Mouse (Mus musculus): ENCODE data around the gene AU040320.

The AU040320 gene

DNA sequence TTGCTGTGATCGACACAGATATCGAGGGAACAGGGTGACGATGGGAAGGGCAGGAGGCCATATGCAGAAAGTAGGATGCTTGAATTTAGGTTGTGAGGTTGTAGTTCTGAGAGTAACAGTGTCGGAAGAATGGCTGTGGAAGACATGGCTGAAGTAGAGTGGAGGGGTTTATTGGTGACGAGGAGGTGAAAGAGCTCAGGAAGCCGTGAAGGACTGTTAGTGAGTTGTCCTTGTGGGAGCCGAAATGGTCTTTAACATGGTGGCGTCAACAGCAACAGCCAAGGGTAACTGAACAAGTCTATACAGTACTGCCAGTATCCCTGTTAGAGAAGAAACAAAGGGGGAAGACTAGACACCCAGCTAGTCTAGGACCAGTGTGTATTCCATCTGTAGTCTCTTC lies 48.8 kb downstream of the AU040320 start:
- no peak for DNase-seq

DNA sequence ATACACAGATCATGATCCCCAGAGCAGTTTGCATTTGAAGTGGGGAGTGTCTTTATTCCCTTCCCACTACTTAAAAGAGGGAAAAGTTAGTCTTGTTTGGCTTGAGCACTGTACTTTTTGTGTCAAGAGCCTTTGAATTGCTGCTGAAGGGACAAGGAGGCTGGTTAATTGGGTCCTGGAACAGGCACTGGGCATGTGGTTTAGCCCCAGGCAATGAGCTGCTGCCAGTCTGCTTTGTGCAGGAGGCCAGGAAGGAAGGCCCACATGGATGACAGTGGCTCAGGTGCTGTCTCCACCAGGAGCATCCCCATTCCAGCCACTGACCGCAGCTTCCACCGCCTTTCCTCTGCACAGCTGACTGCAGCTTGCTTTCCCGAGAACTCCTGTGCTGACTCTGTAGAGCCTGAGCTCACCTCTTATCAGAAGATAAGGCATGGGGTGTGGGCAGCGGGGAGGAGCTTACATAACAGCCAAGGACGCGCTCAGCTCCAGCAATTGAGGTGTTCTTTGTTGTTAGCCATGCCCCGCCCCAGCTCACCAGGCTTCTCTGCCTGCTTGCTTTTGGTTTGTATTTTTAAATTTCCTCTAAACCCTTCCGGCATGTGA lies 50.0 kb downstream of the AU040320 start:
- no peak for DNase-seq

DNA sequence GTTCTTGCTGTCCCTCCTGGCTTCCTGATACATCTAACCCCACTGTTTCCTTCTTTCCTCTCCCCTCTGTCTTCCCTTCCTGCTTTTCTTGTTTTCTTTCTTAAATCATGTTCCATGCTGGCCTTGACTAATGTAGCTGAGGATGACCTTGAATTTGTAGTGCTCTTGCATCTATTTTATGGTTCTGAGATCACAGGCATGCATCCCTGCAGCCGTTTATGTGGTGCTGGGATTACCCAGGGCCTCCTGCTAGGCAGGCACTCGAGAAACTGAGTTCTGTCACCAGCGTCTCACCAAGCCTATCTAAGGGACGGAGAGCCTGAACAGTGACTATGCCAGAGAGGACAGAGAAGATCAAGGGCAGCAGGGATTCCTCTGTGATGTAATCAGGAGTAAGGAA lies 52.4 kb downstream of the AU040320 start:
- DNase-seq, result no peak

DNA sequence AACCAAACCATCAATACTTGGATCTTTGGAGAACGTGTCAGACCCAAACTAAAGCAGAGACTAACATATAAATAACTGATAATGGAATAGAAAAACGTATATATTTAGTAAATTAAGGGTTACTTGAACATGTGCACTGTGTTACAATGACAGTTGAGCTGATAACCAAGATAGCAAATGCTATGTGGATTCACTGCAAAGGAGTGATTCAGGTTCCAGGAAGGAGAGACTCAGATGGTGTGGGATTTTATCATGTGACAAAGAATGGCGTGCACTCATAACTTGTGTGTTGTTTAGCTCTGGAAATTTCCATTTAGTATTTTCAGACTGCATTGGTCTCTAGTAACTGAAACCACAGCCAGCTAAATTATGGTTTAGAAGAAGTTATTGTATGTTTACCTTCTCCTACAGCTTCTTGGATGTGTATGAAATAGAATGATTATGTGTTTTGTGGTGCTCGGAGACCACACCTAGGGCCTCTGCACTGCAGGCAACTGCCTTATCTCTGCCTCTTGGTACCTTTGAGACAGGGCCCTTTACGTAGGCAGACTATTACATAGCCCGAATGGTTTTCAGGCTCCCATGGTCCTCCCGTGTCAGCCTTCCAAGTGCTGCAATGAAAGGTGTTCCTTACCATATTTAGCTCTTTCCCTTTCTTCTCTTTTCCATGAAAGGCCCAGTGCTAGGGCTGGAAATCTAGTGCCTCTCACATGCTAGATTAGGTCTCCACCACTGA lies 53.5 kb downstream of the AU040320 start:
- DNase-seq, result no peak

DNA sequence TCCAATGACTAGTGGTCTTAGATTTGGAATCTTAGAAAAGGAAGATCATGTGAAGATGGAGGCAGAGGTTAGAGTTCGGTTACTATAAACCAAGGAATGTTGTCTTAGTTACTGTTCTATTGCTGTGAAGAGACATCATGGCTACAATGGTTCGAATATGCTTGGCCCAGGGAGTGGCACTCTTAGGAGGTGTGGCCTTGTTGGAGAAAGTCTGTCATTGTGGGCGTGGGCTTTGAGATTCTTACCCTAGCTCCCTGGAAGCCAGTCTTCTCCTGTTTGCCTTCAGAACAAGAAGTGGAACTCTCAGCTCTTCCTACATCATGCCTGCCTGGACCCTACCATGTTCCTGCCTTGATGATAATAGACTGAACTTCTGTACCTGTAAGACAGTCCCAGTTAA lies 57.2 kb downstream of the AU040320 start:
- DNase-seq, result no peak

DNA sequence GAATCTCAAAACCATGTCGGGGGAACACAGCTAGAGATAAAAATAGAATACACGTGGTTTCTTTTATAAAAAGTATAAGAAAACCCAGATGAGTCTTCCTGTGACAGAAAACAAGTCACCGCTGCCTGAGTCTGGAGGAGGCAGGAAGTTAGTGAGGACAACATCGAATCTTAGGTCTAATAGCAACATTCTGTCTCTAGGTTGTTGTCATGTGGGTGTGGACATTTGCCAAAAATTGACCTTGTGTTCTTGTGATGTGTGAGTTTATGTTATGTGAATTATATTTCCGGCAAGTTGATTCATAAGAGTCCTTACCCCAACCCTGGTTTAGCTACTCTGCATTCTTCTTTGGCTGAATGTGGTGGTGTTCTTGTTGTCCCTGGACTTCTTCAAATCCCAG lies 59.9 kb downstream of the AU040320 start:
- DNase-seq, result no peak

DNA sequence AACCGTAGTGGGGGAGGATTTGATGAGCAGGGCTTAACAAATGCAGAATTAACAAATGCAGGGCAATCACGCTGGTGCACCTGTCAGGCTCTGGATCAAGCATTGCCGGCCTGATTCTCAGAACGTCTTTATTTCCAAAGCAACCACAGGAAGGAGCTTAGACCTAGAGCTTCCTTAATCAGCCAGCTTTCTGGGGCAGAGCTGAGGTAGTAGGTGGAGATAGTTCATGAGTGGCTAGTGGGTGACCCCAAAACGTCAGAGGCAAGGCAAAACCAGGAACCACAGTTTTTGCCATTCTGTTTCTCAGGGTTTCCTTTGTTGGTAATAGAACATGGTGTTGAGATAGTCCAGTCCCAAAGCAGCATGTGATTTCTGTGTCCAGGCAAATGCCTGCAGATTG lies 61.5 kb downstream of the AU040320 start:
- no peak for DNase-seq

DNA sequence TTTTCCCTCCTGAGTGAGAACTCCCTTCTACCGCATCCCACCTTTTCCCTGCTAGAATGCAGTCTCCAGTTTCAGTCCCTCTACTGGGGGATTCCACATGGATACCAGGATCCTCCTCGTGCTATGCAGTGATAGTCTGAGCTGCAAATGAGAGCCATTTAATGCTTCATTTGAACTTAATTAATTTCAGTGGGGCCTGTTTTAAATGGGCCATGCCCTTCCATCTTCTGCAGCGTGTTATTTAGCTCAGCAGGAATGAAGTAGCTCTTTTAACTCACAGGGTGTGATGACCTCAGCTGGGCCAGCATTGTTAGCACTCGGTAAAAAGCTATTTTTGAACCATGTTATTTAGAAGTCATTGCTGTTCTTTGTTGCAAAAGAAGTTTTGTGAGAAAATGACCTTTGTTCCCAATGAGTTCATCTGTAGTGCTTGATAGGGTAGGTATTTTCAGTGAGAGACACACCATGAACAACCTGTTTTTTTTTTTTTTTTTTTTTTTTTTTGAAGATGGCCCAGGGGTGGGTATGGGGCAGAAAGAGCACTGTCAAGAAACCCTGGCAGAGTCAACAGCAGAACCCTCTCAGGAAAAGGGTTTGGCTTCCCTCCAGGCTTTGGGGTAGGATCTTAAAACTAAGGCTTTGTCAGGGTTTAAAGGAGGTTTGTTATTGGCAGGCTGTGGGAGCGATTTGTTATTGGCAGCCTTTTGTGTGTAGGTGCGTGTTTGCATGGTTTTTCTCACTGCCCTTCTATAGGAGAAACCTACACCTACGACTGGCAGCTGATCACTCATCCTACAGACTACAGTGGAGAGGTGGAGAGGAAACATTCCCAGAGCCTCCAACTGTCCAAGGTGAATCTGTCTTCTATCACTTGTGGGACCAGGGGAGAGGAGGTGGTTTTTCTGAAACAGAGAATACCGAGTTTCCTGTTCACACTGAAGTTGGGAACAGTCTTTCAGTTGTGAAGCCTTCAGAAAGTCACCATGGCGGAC lies 69.8 kb downstream of the AU040320 start:
- no peak for DNase-seq

DNA sequence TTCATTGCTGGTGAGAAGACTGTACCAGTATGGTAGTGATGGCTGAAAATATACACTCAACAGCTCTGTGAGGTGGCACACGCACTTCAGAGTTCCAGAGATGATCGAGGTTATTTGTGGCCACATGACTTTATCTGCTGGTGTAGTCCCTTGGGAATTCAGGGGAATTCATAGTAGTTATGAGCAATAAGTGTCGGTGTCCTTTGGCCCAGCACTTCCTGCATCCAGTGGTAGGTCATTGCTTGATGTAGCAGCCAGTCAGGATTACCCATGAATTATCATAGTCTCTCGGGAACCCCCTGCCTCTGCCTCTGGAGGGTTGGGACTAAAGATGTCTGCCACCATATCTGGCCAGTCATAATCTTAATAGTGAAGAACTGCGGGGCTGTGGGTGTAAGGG lies 70.6 kb downstream of the AU040320 start:
- no peak for DNase-seq

DNA sequence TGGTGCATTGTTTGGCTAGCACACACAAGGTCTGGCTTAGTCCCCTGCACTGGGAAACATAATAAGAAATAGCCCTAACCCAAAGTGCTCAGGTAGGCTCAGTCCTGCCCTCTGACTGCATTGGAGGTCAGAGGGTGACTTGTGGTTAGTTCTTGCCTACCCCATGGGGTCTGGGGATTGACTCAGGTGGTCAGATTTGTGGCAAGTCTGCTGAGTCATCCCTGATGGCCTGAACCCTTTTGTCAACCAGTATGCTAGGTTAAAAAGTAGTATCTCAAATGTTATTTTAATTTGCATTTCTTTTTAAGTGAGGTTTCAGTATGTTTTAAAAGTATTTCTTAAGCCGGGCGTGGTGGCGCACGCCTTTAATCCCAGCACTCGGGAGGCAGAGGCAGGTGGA lies 77.8 kb downstream of the AU040320 start:
- no peak for DNase-seq

DNA sequence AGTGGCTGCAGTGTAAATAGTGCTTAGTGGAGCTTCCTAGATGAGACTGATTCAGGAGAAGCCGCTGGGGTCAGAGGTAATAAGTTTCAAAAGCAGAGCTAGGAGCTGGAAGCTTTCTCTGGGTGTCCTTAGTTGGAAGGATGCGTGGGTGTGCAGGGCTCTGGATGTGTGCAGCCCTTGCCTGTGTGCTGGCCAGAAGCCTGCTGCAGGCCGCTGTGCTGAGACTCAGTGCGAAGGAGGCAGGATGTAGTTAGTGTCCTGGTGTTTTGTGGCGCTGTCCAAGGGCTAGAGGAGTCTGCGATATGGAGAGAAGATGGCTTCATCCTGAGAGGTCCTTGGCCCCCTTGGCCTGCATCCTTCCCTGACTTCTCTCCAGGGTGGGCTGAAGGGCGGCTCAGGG lies 85.5 kb downstream of the AU040320 start:
- no peak for DNase-seq

DNA sequence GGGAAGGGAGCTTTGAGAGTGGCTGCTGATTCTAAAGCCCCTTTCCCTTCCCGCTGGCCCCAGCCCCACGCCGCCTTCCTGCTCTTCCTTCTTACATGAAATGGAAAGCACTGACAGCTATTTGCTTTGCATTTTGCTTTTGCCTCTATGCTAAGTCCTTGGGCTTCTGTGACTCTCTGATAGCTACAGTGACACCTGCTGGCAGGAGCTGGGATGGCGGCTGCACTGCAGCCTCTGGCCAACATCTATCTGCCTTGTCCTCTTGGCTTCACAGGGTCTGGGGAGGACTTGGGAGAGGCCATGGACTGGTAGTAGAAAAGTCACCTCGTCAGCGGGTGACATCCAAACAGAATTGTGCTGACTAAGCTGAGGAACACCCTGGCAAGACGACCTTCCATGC lies 86.5 kb downstream of the AU040320 start:
- peak; percentile 86 for DNase-seq

DNA sequence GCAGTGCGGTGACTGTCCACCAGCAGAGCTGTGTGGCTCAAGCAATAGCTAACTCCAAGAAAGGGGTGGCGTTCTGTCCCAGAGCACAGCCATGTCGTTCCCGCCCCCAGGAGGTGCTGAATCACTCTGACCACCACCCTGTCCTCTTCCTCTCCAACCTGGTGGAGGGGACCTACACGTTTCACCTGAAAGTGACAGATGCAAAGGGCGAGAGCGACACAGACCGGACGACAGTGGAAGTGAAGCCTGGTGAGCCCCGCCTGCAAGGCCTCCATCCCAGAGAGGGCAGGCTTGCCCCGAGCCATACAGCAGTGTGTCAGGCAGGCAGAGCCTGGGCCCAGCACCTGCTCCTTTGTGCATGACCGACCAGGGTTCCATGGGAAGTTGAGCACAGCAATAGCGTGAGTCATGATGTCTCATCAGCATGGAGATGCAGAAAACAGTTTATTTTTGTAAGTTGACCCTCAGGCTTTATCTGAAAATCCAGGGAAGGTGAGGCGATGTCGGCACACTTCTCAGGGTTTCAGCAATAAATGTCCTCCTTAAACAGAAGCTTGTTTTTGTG lies 87.7 kb downstream of the AU040320 start:
- DNase-seq, result no peak

DNA sequence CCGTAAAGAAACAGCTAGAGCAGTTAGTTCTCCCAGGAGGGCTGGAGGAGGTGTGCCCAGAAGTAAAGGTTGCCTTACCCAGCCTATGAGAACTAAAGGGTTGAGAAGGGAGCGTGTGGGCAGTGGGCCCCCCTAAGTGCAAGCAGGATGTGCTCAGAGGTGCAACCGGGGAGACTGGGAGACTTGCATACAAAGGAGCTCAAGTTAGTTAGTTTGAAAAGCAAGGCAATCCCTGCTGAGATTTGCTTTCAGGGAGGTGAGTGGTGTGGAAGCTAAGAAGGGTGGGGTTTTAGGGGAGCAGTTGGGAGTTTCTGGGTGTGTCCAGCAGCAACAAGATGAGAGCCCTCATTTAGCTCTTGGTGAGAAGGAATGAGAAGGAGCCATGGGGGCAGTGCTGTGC lies 89.6 kb downstream of the AU040320 start:
- no peak for DNase-seq

DNA sequence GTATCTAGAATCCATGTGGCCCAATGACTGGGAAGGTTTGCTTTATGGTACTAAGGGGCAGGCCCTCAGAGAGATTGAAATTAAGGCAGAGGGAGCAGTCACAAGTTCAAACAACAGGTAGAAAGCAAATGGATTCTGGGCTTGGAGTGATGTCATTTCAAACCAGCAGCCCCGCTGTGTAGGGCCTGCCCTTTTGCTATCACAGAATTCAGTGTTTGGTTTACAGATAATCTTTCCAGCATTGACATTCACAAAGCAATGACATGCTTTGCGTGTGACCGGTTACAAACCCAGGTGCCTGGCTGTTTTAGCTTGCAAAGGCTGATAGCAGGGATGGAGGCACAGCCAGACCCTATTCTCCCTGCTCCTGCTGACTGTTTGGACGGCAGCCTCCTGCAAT lies 92.3 kb downstream of the AU040320 start:
- no peak for DNase-seq

DNA sequence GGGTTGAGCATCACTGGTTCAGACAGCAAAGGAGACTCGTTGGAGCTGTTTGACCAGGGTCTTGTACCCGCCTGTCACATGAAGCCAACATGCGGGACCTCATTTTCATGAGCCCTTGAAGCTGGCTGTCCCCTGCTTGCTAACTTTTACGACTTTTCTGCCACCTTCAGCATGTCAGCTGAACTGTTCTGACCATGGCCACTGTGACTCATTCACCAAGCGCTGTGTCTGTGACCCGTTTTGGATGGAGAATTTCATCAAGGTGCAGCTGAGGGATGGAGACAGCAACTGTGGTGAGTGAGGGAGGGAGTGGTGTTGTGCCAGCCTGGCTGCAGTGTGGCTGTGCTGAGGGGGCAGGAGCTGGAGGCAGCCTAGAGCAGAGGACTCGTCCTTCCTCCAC lies 93.6 kb downstream of the AU040320 start:
- no peak for DNase-seq

DNA sequence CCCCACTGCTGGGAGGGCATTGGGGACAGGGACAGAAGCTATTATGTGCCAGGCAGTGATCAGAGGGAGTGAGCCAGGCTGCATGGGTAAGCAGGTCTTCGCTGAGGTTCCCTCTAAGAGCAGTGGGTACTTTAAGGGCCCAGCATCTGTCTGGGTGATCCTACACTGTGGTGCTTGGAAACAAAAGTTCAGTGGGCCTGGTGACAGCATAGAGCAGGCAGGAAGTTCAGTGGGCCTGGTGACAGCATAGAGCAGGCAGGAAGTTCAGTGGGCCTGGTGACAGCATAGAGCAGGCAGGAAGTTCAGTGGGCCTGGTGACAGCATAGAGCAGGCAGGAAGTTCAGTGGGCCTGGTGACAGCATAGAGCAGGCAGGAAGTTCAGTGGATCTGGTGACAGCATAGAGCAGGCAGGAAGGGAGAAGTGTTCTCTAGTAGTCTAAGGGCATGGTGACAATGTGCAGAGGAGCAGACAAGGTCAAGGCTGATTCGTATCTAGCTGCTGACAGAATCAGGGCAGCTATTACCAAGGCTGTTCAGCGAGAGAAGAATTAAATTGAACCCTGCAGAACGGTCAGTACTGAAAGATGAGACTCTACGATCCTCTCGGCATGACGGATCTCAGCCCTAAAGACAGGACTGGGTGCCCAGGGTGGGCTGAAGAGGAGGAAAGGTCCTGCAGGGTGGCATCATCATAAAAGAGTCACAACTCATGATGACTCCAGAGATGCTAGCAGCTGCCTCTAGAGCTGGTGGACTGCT lies 96.9 kb downstream of the AU040320 start:
- DNase-seq, result no peak

DNA sequence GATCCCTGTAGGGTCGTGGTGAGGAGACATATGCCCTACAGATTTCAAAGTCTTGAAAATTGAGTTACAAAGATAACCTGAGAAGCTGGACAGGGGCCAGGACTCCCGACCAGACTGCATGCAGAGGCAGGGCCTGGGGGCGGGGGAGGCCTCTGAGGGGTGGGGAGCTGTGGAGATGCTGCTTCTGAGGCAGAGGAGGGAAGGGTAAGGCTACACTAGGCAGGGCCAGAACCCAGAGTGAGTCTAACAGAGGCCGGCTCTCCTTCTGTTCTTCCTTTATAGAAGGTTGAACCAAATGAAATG lies 97.4 kb downstream of the AU040320 start:
- DNase-seq, result no peak

DNA sequence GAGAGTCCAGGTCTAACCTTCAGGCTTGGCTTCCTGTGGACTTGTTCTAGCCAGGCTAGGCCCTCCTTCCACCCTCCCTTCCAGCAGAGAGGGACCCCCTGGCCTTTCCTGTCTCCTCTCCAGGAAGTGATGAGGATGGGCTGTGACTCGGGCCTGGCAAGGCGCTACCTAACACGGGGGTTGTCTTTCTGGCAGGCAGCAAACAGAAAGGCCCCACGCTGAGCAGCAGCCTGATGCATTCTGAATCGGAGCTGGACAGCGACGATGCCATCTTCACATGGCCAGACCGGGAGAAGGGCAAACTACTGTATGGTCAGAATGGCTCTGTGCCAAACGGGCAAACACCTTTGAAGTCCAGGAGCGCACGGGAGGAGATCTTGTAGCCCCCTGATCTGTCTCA lies 99.6 kb downstream of the AU040320 start:
- DNase-seq, result no peak

DNA sequence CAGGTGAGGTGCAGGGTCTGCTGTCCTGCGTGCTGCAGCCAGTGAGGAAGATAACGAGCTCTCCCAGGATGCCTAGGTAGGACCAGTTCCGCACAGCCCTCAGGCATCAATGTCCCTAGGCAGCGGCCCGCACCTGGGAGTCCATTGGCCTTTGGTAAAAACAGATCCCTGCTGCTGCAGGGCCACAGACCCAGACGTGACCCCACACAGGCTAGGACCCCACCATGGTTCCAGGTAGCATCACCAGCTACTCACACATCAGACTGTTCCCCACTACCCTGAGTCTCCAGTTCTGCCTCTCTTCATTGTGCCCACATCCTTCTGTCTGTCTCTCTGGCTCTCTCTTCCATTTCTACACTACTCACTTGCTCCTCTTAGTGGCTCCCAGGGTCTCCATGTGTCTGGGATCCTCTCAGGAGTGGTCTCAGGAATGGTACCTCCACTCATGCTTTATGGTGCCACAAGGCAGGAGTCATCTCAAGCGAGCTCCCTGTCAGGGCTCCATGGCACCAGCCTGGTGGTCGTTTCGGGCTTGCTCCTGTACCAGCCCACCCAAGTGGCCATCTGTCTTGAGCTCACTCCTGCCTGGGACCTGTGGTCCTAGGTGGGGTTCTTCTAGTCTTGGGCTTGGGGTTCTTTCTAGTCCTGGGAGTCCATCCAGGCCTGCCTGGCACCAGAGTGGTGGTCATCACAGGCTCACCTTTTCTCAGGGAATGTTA lies 107.1 kb downstream of the AU040320 start:
- DNase-seq, result no peak

DNA sequence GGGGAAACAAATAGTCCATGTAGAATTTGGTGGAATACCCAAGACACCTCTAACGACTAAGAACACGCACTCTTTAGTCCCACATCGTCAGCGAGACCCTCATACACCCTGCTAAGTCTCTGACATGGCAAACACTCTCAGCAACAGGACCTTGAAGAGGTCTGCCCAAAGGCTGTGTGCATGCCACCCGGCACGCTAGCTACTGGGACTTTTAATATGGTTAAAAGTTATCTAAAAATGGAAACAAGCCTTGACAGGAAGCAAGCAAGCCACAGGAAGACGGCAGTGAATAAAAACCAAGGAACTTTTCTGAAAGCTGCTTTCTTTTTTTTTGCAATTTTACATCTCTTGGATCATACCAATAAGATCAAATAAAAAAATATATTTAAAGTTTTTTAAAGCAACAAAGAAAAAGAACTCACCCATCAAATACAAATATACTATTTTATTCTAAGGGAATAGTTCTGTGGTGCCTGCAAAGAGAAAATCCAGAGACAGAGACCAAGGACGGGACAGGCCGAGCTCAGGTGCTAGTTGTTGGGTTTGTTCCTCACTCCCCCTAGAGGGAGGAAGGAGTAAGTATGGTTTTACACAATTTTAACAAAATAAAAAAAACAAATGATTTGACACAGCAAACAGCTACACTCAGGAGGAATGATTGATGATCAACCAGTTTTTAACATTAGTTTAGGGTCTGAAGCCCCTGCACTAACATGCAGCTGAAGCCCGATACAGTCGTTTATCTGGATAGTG lies 108.3 kb downstream of the AU040320 start:
- no peak for DNase-seq

Data from kidney, adult 18-20 months (tissue).